Mouse (Mus musculus): ENCODE data around the gene Ssbp3. TPM values are rescaled to one million over a fixed set of nuclear protein-coding genes. Genes with fewer than 3 reads are reported as not detected.
A peak's percentile ranks its signal among the peaks of the same experiment; 100 is the strongest.

Gene Ssbp3
- polyA plus RNA-seq, 1 experiment from 2014 or later, result 175 TPM

- ATAC-seq (replicated peaks), result no peak
- Histone ChIP-seq H3K9me3 (no peaks in the 10 kb centered on the region), H3K9ac (no peak overlapping the region), H3K4me2 (no peak overlapping the region), H3K27me3 (replicated peaks) (no peaks in the 10 kb centered on the region), H3K27ac (no peak overlapping the region), H3K4me3 (no peak overlapping the region), H3K4me1 (no peaks in the 10 kb centered on the region), H3K36me3 (replicated peaks) (no peaks in the 10 kb centered on the region)
- 79% methylated on average over 6 of the region's 6 CpGs for WGBS
Measured at GRCm38 (mm10) chr4:106881101-106881500, 29.4 kb upstream of the Ssbp3 start.

GRCm38 (mm10) chr4:106883149-106883548 lies 27.4 kb upstream of the Ssbp3 start:
- no peak for ATAC-seq (replicated peaks)
- H3K9me3 ChIP-seq, result no peaks in the 10 kb centered on the region
- no peak overlapping the region for H3K9ac ChIP-seq
- no peaks in the 10 kb centered on the region for H3K4me1 ChIP-seq
- no peaks in the 10 kb centered on the region for H3K27me3 ChIP-seq (replicated peaks)
- H3K36me3 ChIP-seq (replicated peaks), result no peaks in the 10 kb centered on the region
- H3K4me2 ChIP-seq, result no peak overlapping the region
- WGBS, result 80% methylated on average over 2 of the region's 2 CpGs
- H3K27ac ChIP-seq, result no peak overlapping the region
- H3K4me3 ChIP-seq, result no peak overlapping the region

GRCm38 (mm10) chr4:106886307-106887085 lies 24.0 kb upstream of the Ssbp3 start:
- no peaks in the 10 kb centered on the region for H3K27me3 ChIP-seq (replicated peaks)
- no peak overlapping the region for H3K4me2 ChIP-seq
- H3K4me3 ChIP-seq, result no peak overlapping the region
- no peak overlapping the region for H3K9ac ChIP-seq
- 81% methylated on average over 10 of the region's 10 CpGs for WGBS
- H3K36me3 ChIP-seq (replicated peaks), result no peaks in the 10 kb centered on the region
- no peak for ATAC-seq (replicated peaks)
- H3K9me3 ChIP-seq, result no peaks in the 10 kb centered on the region
- H3K27ac ChIP-seq, result no peak overlapping the region
- no peaks in the 10 kb centered on the region for H3K4me1 ChIP-seq

GRCm38 (mm10) chr4:106896086-106896485 lies 14.4 kb upstream of the Ssbp3 start:
- H3K27ac ChIP-seq, result no peak overlapping the region
- no peaks in the 10 kb centered on the region for H3K27me3 ChIP-seq (replicated peaks)
- 0 out of 2 replicates have a peak, but pooled peaks cover 2% of the 10 kb centered on the region for H3K9me3 ChIP-seq
- peaks cover 11% of the 10 kb centered on the region for H3K4me1 ChIP-seq
- H3K4me3 ChIP-seq, result no peak overlapping the region
- H3K36me3 ChIP-seq (replicated peaks), result no peaks in the 10 kb centered on the region
- ATAC-seq (replicated peaks), result no peak
- 84% methylated on average over 8 of the region's 8 CpGs for WGBS
- H3K9ac ChIP-seq, result no peak overlapping the region
- H3K4me2 ChIP-seq, result no peak overlapping the region

GRCm38 (mm10) chr4:106898923-106899322 lies 11.6 kb upstream of the Ssbp3 start:
- H3K9ac ChIP-seq, result no peak overlapping the region
- H3K27ac ChIP-seq, result no peak overlapping the region; the same call in 1 of the 2 replicates
- no peaks in the 10 kb centered on the region for H3K36me3 ChIP-seq (replicated peaks)
- H3K27me3 ChIP-seq (replicated peaks), result no peaks in the 10 kb centered on the region
- H3K4me3 ChIP-seq, result no peak overlapping the region
- H3K9me3 ChIP-seq, result no peaks in the 10 kb centered on the region
- H3K4me1 ChIP-seq, result peaks cover 11% of the 10 kb centered on the region
- peak; percentile 67 for ATAC-seq (replicated peaks)
- 45% methylated on average over 5 of the region's 5 CpGs for WGBS
- no peak overlapping the region for H3K4me2 ChIP-seq

- no peak overlapping the region for H3K27ac ChIP-seq
- H3K27me3 ChIP-seq (replicated peaks), result no peaks in the 10 kb centered on the region
- no peak overlapping the region for H3K9ac ChIP-seq
- H3K36me3 ChIP-seq (replicated peaks), result no peaks in the 10 kb centered on the region
- peaks cover 11% of the 10 kb centered on the region for H3K4me1 ChIP-seq
- 81% methylated on average over 3 of the region's 3 CpGs for WGBS
- no peak for ATAC-seq (replicated peaks)
- no peak overlapping the region for H3K4me2 ChIP-seq
- H3K9me3 ChIP-seq, result no peaks in the 10 kb centered on the region
- H3K4me3 ChIP-seq, result no peak overlapping the region
Measured at GRCm38 (mm10) chr4:106899471-106899870, 11.0 kb upstream of the Ssbp3 start.

DNA sequence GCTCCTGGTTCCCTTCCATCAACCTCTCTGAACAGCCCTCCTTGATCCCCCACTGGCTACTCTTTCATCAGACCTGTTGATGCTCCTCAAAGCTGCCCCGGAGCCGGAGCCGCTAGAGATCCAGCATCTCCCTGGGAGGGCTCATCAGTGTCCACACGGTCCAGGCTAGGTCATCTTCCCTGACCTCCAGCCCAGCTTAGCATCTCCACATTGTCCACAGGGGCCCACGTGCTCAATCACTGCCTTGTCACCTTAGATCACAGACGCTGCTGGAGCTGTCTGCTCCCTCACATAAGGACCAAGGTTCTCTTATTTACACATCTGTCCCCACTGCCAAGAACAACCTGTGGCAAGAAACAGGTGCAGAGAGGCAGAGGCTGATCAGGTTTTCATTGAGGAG lies 9.8 kb upstream of the Ssbp3 start:
- 24% methylated on average over 6 of the region's 6 CpGs for WGBS
- Histone ChIP-seq H3K4me3 (no peak overlapping the region), H3K36me3 (replicated peaks) (no peaks in the 10 kb centered on the region), H3K4me2 (no peak overlapping the region), H3K27ac (no peak overlapping the region), H3K9me3 (no peaks in the 10 kb centered on the region), H3K27me3 (replicated peaks) (no peaks in the 10 kb centered on the region), H3K9ac (no peak overlapping the region), H3K4me1 (peaks cover 11% of the 10 kb centered on the region)
- no peak for ATAC-seq (replicated peaks)

GRCm38 (mm10) chr4:106901610-106902009 lies 8.9 kb upstream of the Ssbp3 start:
- ATAC-seq (replicated peaks), result no peak
- Histone ChIP-seq H3K9me3 (no peaks in the 10 kb centered on the region), H3K4me1 (peaks cover 11% of the 10 kb centered on the region), H3K4me2 (no peak overlapping the region), H3K27ac (no peak overlapping the region), H3K4me3 (no peak overlapping the region), H3K9ac (no peak overlapping the region), H3K27me3 (replicated peaks) (no peaks in the 10 kb centered on the region), H3K36me3 (replicated peaks) (no peaks in the 10 kb centered on the region)
- 80% methylated on average over 3 of the region's 3 CpGs for WGBS

DNA sequence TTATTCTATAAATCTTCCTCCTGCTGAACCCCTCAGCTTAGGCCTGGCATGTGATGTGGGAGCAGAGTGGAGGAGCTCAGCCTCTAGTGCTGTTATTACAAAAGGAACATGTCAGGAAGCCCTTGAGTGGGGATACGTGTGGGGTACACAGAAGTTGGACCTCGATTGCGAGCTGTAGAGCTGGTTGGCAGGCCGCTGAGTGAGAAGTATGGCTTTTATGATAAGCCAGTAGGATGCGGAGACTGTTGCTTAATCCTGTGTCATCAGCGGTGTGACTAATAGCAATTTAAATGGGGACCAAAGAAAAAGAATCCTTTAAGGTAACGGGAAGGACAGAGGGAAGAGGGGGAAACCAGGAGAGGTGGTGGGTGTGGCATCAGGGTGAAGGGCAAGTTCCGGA lies 8.3 kb upstream of the Ssbp3 start:
- Histone ChIP-seq H3K27ac (no peak overlapping the region), H3K9me3 (no peaks in the 10 kb centered on the region)

DNA sequence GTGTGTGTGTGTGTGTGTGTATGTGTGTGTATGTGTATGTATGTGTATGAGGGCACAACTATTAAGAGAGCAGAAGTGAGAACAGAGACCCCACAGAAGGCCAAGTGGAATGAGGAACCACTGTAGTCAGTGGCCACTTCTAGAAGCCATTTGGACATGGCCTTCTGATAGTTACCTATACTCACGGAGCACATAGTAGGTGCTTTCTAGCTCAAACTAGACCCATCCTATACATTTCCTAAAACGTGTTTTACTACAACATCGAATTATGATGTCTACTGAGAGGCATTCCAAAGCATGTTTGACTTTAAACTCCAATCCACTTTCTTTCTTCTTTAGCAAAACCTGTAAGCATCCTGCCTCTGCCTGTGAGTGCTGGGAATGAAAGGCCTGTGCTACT lies 4.6 kb upstream of the Ssbp3 start:
- H3K9ac ChIP-seq, result no peak overlapping the region
- no peak for ATAC-seq (replicated peaks)
- H3K27ac ChIP-seq, result no peak overlapping the region
- no peaks in the 10 kb centered on the region for H3K9me3 ChIP-seq
- 93% methylated on average over 3 of the region's 3 CpGs for WGBS
- peaks cover 27% of the 10 kb centered on the region for H3K4me1 ChIP-seq
- H3K4me2 ChIP-seq, result no peak overlapping the region
- H3K36me3 ChIP-seq (replicated peaks), result no peaks in the 10 kb centered on the region
- H3K4me3 ChIP-seq, result no peak overlapping the region
- H3K27me3 ChIP-seq (replicated peaks), result no peaks in the 10 kb centered on the region

More for the DNA sequence above, 8.3 kb upstream of the Ssbp3 start:
- WGBS, result 59% methylated on average over 8 of the region's 8 CpGs
- no peaks in the 10 kb centered on the region for H3K36me3 ChIP-seq (replicated peaks)
- H3K27me3 ChIP-seq (replicated peaks), result no peaks in the 10 kb centered on the region
- no peak overlapping the region for H3K4me3 ChIP-seq
- no peak overlapping the region for H3K4me2 ChIP-seq
- no peak overlapping the region for H3K9ac ChIP-seq
- no peak for ATAC-seq (replicated peaks)
- peaks cover 11% of the 10 kb centered on the region for H3K4me1 ChIP-seq

GRCm38 (mm10) chr4:106907701-106908425 lies 2.6 kb upstream of the Ssbp3 start:
- 15% methylated on average over 17 of the region's 17 CpGs for WGBS
- Histone ChIP-seq H3K4me3 (no peak overlapping the region), H3K4me2 (no peak overlapping the region), H3K27me3 (replicated peaks) (no peaks in the 10 kb centered on the region), H3K4me1 (peaks cover 28% of the 10 kb centered on the region), H3K36me3 (replicated peaks) (no peaks in the 10 kb centered on the region), H3K27ac (peak overlapping the region; percentile 99), H3K9ac (no peak overlapping the region), H3K9me3 (no peaks in the 10 kb centered on the region)
- ATAC-seq (replicated peaks), result no peak

DNA sequence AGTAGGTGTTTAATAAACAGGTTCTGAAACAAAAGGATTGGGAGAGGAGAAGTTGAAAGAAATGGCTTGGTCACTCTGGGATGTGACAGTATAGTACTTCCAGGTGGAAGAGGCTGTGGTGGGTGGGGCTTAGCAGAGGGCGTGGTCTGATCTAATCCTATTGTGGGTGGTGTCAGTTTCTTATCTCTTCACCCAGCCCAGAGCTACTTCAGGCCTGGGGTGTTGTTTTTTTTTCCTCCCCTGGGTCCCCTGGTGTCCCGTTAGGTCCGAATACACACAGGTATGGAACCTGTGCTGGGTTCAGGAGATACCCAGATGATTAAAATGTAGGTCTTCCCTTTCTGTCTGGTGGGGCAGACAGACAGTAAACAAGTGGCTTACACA lies 2.1 kb upstream of the Ssbp3 start:
- H3K4me2 ChIP-seq, result no peak overlapping the region
- H3K27ac ChIP-seq, result peak overlapping the region; percentile 99
- no peak overlapping the region for H3K9ac ChIP-seq
- no peaks in the 10 kb centered on the region for H3K9me3 ChIP-seq
- 22% methylated on average over 3 of the region's 3 CpGs for WGBS
- H3K4me1 ChIP-seq, result peaks cover 34% of the 10 kb centered on the region
- H3K27me3 ChIP-seq (replicated peaks), result no peaks in the 10 kb centered on the region
- H3K36me3 ChIP-seq (replicated peaks), result no peaks in the 10 kb centered on the region
- H3K4me3 ChIP-seq, result no peak overlapping the region
- no peak for ATAC-seq (replicated peaks)

Data from midbrain, embryonic 15.5 days (tissue).